Mouse (Mus musculus) C2C12 (cell line): ENCODE results near the gene Hoxc4. TPM values are rescaled to one million over a fixed set of nuclear protein-coding genes. Genes with fewer than 3 reads are reported as not detected.

Experiments used
- H3K27me3 ChIP-seq: one replicate; pipeline ENCODE4 v1.6.1; 2011; ENCODE audit not compliant: control insufficient read depth, insufficient read depth, insufficient read length
- H3K36me3 ChIP-seq: one replicate; pipeline ENCODE4 v1.6.1; 2011; ENCODE audit not compliant: control insufficient read depth, insufficient read depth
- H3K4me3 ChIP-seq: one replicate; pipeline ENCODE4 v1.5.1; 2011; ENCODE audit warnings: mild to moderate bottlenecking, control low read depth; ENCODE audit not compliant: poor library complexity, insufficient read depth, severe bottlenecking
- H3K79me2 ChIP-seq: one replicate; pipeline ENCODE4 v1.6.1; 2011; ENCODE audit not compliant: control insufficient read depth, insufficient read depth
- H3K79me3 ChIP-seq: one replicate; pipeline ENCODE4 v1.6.1; 2011; ENCODE audit warnings: low read depth, control low read depth
- H3ac ChIP-seq: one replicate; pipeline ENCODE3; 2011; ENCODE audit warnings: low read depth; ENCODE audit not compliant: control insufficient read depth, insufficient read length
- CEBPB ChIP-seq: IDR thresholded peaks from one replicate; pipeline ENCODE4 v1.6.1; 2011; ENCODE audit warnings: low read depth, mild to moderate bottlenecking, control low read depth, moderate library complexity
- CTCF ChIP-seq: IDR thresholded peaks from one replicate; pipeline ENCODE4 v1.5.1; 2011; ENCODE audit not compliant: control insufficient read depth, insufficient read depth, insufficient read length
- FOSL1 ChIP-seq: IDR thresholded peaks from one replicate; pipeline ENCODE4 v1.8.0; 2011; ENCODE audit warnings: mild to moderate bottlenecking, low read length; ENCODE audit not compliant: poor library complexity, insufficient read depth, severe bottlenecking
- MAX ChIP-seq: IDR thresholded peaks from one replicate; pipeline ENCODE4 v1.6.1; 2011; ENCODE audit warnings: mild to moderate bottlenecking, control low read depth
- MYOD1 ChIP-seq: IDR thresholded peaks from one replicate; pipeline ENCODE4 v1.6.1; 2011; ENCODE audit warnings: low read depth; ENCODE audit not compliant: control insufficient read depth, insufficient read length
- MYOG ChIP-seq: IDR thresholded peaks from one replicate; pipeline ENCODE4 v1.6.1; 2011; ENCODE audit not compliant: control insufficient read depth, insufficient read length; ENCODE audit errors: extremely low read depth
- USF1 ChIP-seq: IDR thresholded peaks from one replicate; pipeline ENCODE4 v1.6.1; 2011; ENCODE audit warnings: low read depth, mild to moderate bottlenecking, control low read depth, moderate library complexity
- polyA plus RNA-seq: library from polyadenylated mRNA; unstranded; fragments of >200 nt; fragmentation: generic; extraction: Trizol; gene quantifications from one replicate; pipeline ENCODE4 v1.2.1, GENCODE M21; 2012; ENCODE audit warnings: missing spikeins

Gene Hoxc4
- polyA plus RNA-seq, 1 experiment, result 3.4 TPM

- no peak overlapping the region for H3ac ChIP-seq
- H3K79me2 ChIP-seq, result no peaks in the 10 kb centered on the region
- TF ChIP-seq MYOG (no peak), USF1 (no peak), CEBPB (no peak), MYOD1 (no peak), FOSL1 (no peak), CTCF (no peak), MAX (no peak)
Observed at GRCm38 (mm10) chr15:103051670-103052069, 32.9 kb downstream of the Hoxc4 start.

GRCm38 (mm10) chr15:103053210-103053609 is 34.5 kb downstream of the Hoxc4 start:
- no peaks in the 10 kb centered on the region for H3K79me2 ChIP-seq
- no peaks in the 10 kb centered on the region for H3K79me3 ChIP-seq
- H3ac ChIP-seq, result no peak overlapping the region
- no peaks in the 10 kb centered on the region for H3K27me3 ChIP-seq
- TF ChIP-seq MAX (no peak), CTCF (no peak), MYOD1 (no peak), USF1 (no peak), FOSL1 (no peak), CEBPB (no peak), MYOG (no peak)
- H3K4me3 ChIP-seq, result no peak overlapping the region
- H3K36me3 ChIP-seq, result no peaks in the 10 kb centered on the region

More at GRCm38 (mm10) chr15:103051670-103052069, 32.9 kb downstream of the Hoxc4 start:
- Histone ChIP-seq H3K36me3 (no peaks in the 10 kb centered on the region), H3K79me3 (no peaks in the 10 kb centered on the region), H3K27me3 (no peaks in the 10 kb centered on the region), H3K4me3 (no peak overlapping the region)

- H3K79me3 ChIP-seq, result no peaks in the 10 kb centered on the region
- H3K36me3 ChIP-seq, result no peaks in the 10 kb centered on the region
- TF ChIP-seq FOSL1 (no peak), CEBPB (no peak), MYOD1 (no peak), CTCF (no peak), MYOG (no peak), USF1 (no peak), MAX (no peak)
- no peak overlapping the region for H3ac ChIP-seq
- no peak overlapping the region for H3K4me3 ChIP-seq
- no peaks in the 10 kb centered on the region for H3K79me2 ChIP-seq
- no peaks in the 10 kb centered on the region for H3K27me3 ChIP-seq
Observed at GRCm38 (mm10) chr15:103056396-103056795, 37.7 kb downstream of the Hoxc4 start.

- Histone ChIP-seq H3K79me3 (no peaks in the 10 kb centered on the region), H3K4me3 (no peak overlapping the region), H3K79me2 (no peaks in the 10 kb centered on the region), H3K36me3 (no peaks in the 10 kb centered on the region), H3ac (no peak overlapping the region), H3K27me3 (no peaks in the 10 kb centered on the region)
- TF ChIP-seq CTCF, result no peak
Observed at GRCm38 (mm10) chr15:103058715-103059114, 40.0 kb downstream of the Hoxc4 start.

GRCm38 (mm10) chr15:103059393-103059992 is 40.8 kb downstream of the Hoxc4 start:
- no peaks in the 10 kb centered on the region for H3K79me2 ChIP-seq
- TF ChIP-seq MYOG (no peak), FOSL1 (no peak), CTCF (no peak), CEBPB (no peak), USF1 (no peak), MAX (no peak), MYOD1 (no peak)
- H3K79me3 ChIP-seq, result no peaks in the 10 kb centered on the region
- H3K36me3 ChIP-seq, result no peaks in the 10 kb centered on the region
- H3K4me3 ChIP-seq, result no peak overlapping the region
- H3ac ChIP-seq, result no peak overlapping the region
- H3K27me3 ChIP-seq, result no peaks in the 10 kb centered on the region

- H3K79me2 ChIP-seq, result no peaks in the 10 kb centered on the region
- no peak overlapping the region for H3ac ChIP-seq
- no peak overlapping the region for H3K4me3 ChIP-seq
- TF ChIP-seq USF1 (no peak), MYOG (no peak), MYOD1 (no peak), CEBPB (no peak), MAX (no peak)
- no peaks in the 10 kb centered on the region for H3K79me3 ChIP-seq
- no peaks in the 10 kb centered on the region for H3K27me3 ChIP-seq
- H3K36me3 ChIP-seq, result no peaks in the 10 kb centered on the region
Observed at GRCm38 (mm10) chr15:103060021-103060340, 41.2 kb downstream of the Hoxc4 start.
